Mouse (Mus musculus) forebrain, embryonic 11.5 days (tissue): Measurements from ENCODE around the gene Olfr732. TPM values are rescaled to one million over a fixed set of nuclear protein-coding genes. Genes with fewer than 3 reads are reported as not detected.

Experiments
- ATAC-seq: fragments of 200-750 bp; cut with Nextera tagmentation; replicated peaks from 2 replicates; pipeline ENCODE4 v1.8.0; 2017; ENCODE audit warnings: moderate TSS enrichment; ENCODE audit not compliant: low FRiP score
- DNase-seq: peaks from one replicate; pipeline ENCODE4 v3.0.0-alpha.2; 2017; ENCODE audit warnings: low spot score
- H3K27ac ChIP-seq: fragments of 300-500 bp; sonication (generic); 2 replicates; pipeline ENCODE4 v1.5.1; 2014; ENCODE audit warnings: low read depth, low read length
- H3K27me3 ChIP-seq: fragments of 300-500 bp; sonication (generic); 2 replicates; pipeline ENCODE4 v1.6.1; 2014; ENCODE audit warnings: mild to moderate bottlenecking, low read length, mixed read lengths; ENCODE audit not compliant: control insufficient read depth, insufficient read depth
- H3K36me3 ChIP-seq: fragments of 300-500 bp; sonication (generic); 2 replicates; pipeline ENCODE4 v1.6.1; 2014; ENCODE audit warnings: mild to moderate bottlenecking, low read length, moderate library complexity, mixed read lengths; ENCODE audit not compliant: control insufficient read depth, insufficient read depth
- H3K4me1 ChIP-seq: fragments of 300-500 bp; sonication (generic); replicated peaks from 2 replicates; pipeline ENCODE4 v1.6.1; 2014; ENCODE audit warnings: low read length, mixed read lengths; ENCODE audit not compliant: control insufficient read depth, insufficient read depth
- H3K4me2 ChIP-seq: fragments of 300-500 bp; sonication (generic); 2 replicates; pipeline ENCODE4 v1.6.1; 2014; ENCODE audit warnings: low read depth, mild to moderate bottlenecking, low read length, moderate library complexity, mixed read lengths; ENCODE audit not compliant: severe bottlenecking
- H3K4me3 ChIP-seq: fragments of 300-500 bp; sonication (generic); 2 replicates; pipeline ENCODE4 v1.5.1; 2014; ENCODE audit warnings: low read depth, low read length
- H3K9ac ChIP-seq: fragments of 300-500 bp; sonication (generic); 2 replicates; pipeline ENCODE4 v1.6.1; 2014; ENCODE audit warnings: low read length
- H3K9me3 ChIP-seq: fragments of 300-500 bp; sonication (generic); 2 replicates; pipeline ENCODE4 v1.6.1; 2016; ENCODE audit warnings: low read length, mixed read lengths; ENCODE audit not compliant: control insufficient read depth
- WGBS: fragments of 180-500 bp; shearing (Covaris S2); extraction: QIAGEN DNeasy Blood & Tissue Kit; methylation state at CpG from one replicate; pipeline ENCODE4 v1.1.7; 2014; 5-methylcytosine and 5-hydroxymethylcytosine counted together
- polyA plus RNA-seq: library from polyadenylated mRNA; unstranded; fragments of >200 nt; fragmentation: Nextera tagmentation; extraction: Ambion mirVana; gene quantifications from 2 replicates; pipeline ENCODE4 v1.2.1, GENCODE M21; 2014

The Olfr732 gene
- not detected in 2 replicates for polyA plus RNA-seq

DNA sequence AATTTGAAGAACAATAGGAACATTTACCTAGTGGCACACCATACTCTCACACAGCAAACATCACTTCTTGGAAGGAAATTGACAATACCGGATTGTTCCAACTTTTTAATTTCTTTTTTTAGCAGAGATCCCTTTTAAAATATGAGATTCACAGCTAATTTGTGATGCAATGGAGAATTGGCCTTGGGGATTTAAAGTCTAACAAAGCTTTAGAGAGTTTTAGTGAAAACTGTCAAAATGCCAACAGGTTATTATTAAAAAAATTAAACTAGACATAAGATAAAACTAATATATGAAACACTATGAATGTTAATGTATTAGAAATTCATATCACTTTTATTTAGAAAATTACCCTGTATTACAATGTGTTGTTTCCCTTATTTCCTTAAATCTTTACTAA lies at the start of gene Olfr732:
Gene Olfr732 (minus strand): TSS at position 101 of the 400 bp plus-strand sequence.
- H3K4me2 ChIP-seq = no peak within 1 kb of the TSS
- no peak within 1 kb of the TSS for H3K27ac ChIP-seq
- no peak within 1 kb of the TSS for H3K9ac ChIP-seq
- H3K36me3 ChIP-seq = no peaks in the 10 kb centered on the region
- H3K27me3 ChIP-seq = no peaks in the 10 kb centered on the region
- DNase-seq = no peak
- no peaks in the 10 kb centered on the region for H3K9me3 ChIP-seq
- H3K4me3 ChIP-seq = no peak within 1 kb of the TSS
- 91% methylated on average over 1 of the region's 1 CpGs for WGBS
- no peaks in the 10 kb centered on the region for H3K4me1 ChIP-seq
- ATAC-seq = no peak

DNA sequence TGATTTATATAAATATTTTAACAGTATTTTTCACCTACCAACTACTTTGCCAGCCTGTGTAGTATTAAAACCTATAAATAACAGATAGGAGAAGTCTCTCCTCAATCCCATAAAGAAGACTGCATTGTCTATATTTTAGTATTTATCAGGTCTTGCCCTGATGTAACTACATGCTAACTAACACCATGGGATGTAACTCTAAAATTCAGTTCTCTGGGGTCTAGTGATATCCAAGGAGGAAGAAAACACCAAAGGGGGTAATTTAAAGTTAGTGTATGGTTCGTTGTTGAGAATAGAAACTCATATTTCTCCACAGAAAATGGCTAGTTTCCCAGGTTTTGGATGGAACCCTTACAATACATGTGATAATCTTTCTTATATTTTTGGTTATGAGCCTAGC lies 42.7 kb upstream of the Olfr732 start, which contains the start of gene Olfr734:
Gene Olfr734 (minus strand): TSS at position 101 of the 400 bp plus-strand sequence.
- Histone ChIP-seq H3K4me1 (no peaks in the 10 kb centered on the region), H3K27ac (no peak within 1 kb of the TSS), H3K27me3 (no peaks in the 10 kb centered on the region), H3K36me3 (no peaks in the 10 kb centered on the region), H3K9me3 (no peaks in the 10 kb centered on the region), H3K9ac (no peak within 1 kb of the TSS), H3K4me2 (no peak within 1 kb of the TSS), H3K4me3 (no peak within 1 kb of the TSS)
- ATAC-seq = no peak
- 74% methylated on average over 1 of the region's 1 CpGs for WGBS
- no peak for DNase-seq

DNA sequence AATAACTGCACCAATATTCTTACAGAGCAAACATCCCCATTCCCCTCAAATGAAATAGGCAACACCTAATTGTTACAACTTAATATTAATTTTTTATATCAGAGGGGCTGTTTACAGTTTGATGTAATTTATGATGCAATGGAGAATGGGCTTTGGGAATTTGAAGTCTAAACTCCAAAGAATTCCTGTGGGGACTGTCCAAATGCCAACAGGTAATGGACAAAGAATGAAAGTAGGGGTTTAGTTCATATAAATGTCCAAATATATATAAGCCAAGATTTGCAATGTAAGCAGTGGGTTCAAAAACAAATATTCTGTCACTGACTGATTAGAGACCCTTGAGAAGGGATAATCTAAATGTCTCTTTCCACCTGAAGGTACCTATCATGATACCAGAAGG lies 17.4 kb upstream of the Olfr732 start, which contains the start of gene Olfr733:
Gene Olfr733 (minus strand): TSS at position 101 of the 400 bp plus-strand sequence.
- H3K36me3 ChIP-seq = no peaks in the 10 kb centered on the region
- DNase-seq = no peak
- H3K9ac ChIP-seq = no peak within 1 kb of the TSS
- no peaks in the 10 kb centered on the region for H3K9me3 ChIP-seq
- H3K27ac ChIP-seq = no peak within 1 kb of the TSS
- H3K4me3 ChIP-seq = no peak within 1 kb of the TSS
- H3K27me3 ChIP-seq = no peaks in the 10 kb centered on the region
- no peaks in the 10 kb centered on the region for H3K4me1 ChIP-seq
- no peak for ATAC-seq
- no peak within 1 kb of the TSS for H3K4me2 ChIP-seq

DNA sequence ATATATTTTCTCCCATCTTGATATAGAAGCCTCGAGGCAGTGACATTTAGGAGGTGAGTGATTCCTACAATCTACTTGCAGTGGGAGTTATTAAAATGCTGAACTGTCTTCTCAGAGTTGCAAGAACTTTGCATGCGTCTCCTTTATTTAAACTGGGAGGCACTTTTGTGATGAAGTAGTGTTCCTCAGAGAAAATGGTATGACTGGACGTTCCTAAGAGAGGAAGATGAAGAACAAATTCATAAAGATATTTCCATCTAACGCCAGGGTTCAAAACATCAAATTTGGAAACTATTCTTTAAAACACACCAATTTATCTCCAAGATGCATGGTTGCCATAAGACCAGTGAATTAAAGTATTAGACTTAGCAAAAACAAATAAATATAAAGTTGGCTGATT lies 42.2 kb downstream of the Olfr732 start, which contains the start of gene Olfr731:
Gene Olfr731 (minus strand): TSS at position 101 of the 400 bp plus-strand sequence.
- no peaks in the 10 kb centered on the region for H3K4me1 ChIP-seq
- ATAC-seq (no peak), DNase-seq (no peak)
- H3K4me3 ChIP-seq = no peak within 1 kb of the TSS
- 85% methylated on average over 4 of the region's 4 CpGs for WGBS
- no peak within 1 kb of the TSS for H3K4me2 ChIP-seq
- H3K9me3 ChIP-seq = no peaks in the 10 kb centered on the region
- H3K27ac ChIP-seq = no peak within 1 kb of the TSS
- H3K36me3 ChIP-seq = no peaks in the 10 kb centered on the region
- H3K27me3 ChIP-seq = no peaks in the 10 kb centered on the region
- no peak within 1 kb of the TSS for H3K9ac ChIP-seq

Other genes with a start within 250 kb of the Olfr732 start
- not detected in 2 replicates for gene Olfr725, start 243.8 kb downstream of the Olfr732 start, polyA plus RNA-seq
- gene Olfr726, start 193.3 kb downstream of the Olfr732 start, polyA plus RNA-seq = not detected in 2 replicates
- gene Olfr727, start 161.0 kb downstream of the Olfr732 start, polyA plus RNA-seq = not detected in 2 replicates
- gene Olfr728, start 141.5 kb downstream of the Olfr732 start, polyA plus RNA-seq = not detected in 2 replicates
- gene Olfr729, start 131.3 kb downstream of the Olfr732 start, polyA plus RNA-seq = not detected in 2 replicates
- gene Olfr730, start 96.0 kb downstream of the Olfr732 start, polyA plus RNA-seq = not detected in 2 replicates
- not detected in 2 replicates for gene Olfr731, start 42.3 kb downstream of the Olfr732 start, polyA plus RNA-seq
- not detected in 2 replicates for gene Olfr733, start 17.3 kb upstream of the Olfr732 start, polyA plus RNA-seq
- not detected in 2 replicates for gene Olfr734, start 42.6 kb upstream of the Olfr732 start, polyA plus RNA-seq
- not detected in 2 replicates for gene Olfr735, start 64.7 kb upstream of the Olfr732 start, polyA plus RNA-seq
- not detected in 2 replicates for gene Tlr11, start 73.7 kb upstream of the Olfr732 start, polyA plus RNA-seq
- not detected in 2 replicates for gene Olfr736, start 97.0 kb upstream of the Olfr732 start, polyA plus RNA-seq
- not detected in 2 replicates for gene Olfr738, start 123.4 kb upstream of the Olfr732 start, polyA plus RNA-seq
- gene Olfr739, start 134.4 kb upstream of the Olfr732 start, polyA plus RNA-seq = not detected in 2 replicates
- not detected in 2 replicates for gene Olfr740, start 161.3 kb upstream of the Olfr732 start, polyA plus RNA-seq
- not detected in 2 replicates for gene Olfr741, start 188.5 kb upstream of the Olfr732 start, polyA plus RNA-seq
- not detected in 2 replicates for gene Olfr742, start 219.4 kb upstream of the Olfr732 start, polyA plus RNA-seq
- not detected in 2 replicates for gene Olfr743, start 237.6 kb upstream of the Olfr732 start, polyA plus RNA-seq